Mouse (Mus musculus) forebrain, embryonic 14.5 days (tissue): ENCODE data around the gene Tmem72. TPM values are rescaled to one million over a fixed set of nuclear protein-coding genes. Genes with fewer than 3 reads are reported as not detected.

ENCODE experiments used
- ATAC-seq: fragments of 200-750 bp; cut with Nextera tagmentation; 2 replicates; pipeline ENCODE4 v1.8.0; 2017; ENCODE audit warnings: mild to moderate bottlenecking, moderate library complexity
- DNase-seq: peaks from one replicate; pipeline ENCODE4 v3.0.0-alpha.2; 2015; ENCODE audit warnings: low spot score
- H3K27ac ChIP-seq: fragments of 300-500 bp; sonication (generic); 2 replicates; pipeline ENCODE4 v1.5.1; 2014; ENCODE audit warnings: low read depth, mild to moderate bottlenecking, control low read depth, low read length, moderate library complexity
- H3K27me3 ChIP-seq: fragments of 300-500 bp; sonication (generic); replicated peaks from 2 replicates; pipeline ENCODE4 v1.6.1; 2014; ENCODE audit warnings: low read length, control low read depth, mixed read lengths; ENCODE audit not compliant: control insufficient read depth, insufficient read depth
- H3K36me3 ChIP-seq: fragments of 300-500 bp; sonication (generic); 2 replicates; pipeline ENCODE4 v1.6.1; 2014; ENCODE audit warnings: low read length, control low read depth; ENCODE audit not compliant: control insufficient read depth, insufficient read depth
- H3K4me1 ChIP-seq: fragments of 300-500 bp; sonication (generic); 2 replicates; pipeline ENCODE4 v1.6.1; 2014; ENCODE audit warnings: antibody characterized with exemption, low read length, control low read depth; ENCODE audit not compliant: control insufficient read depth, insufficient read depth
- H3K4me2 ChIP-seq: fragments of 300-500 bp; sonication (generic); 2 replicates; pipeline ENCODE4 v1.6.1; 2014; ENCODE audit warnings: mild to moderate bottlenecking, control low read depth, low read length
- H3K4me3 ChIP-seq: fragments of 300-500 bp; sonication (generic); 2 replicates; pipeline ENCODE4 v1.5.1; 2014; ENCODE audit warnings: low read depth, low read length, control low read depth
- H3K9ac ChIP-seq: fragments of 300-500 bp; sonication (generic); 2 replicates; pipeline ENCODE4 v1.6.1; 2014; ENCODE audit warnings: mild to moderate bottlenecking, low read length, control low read depth, moderate library complexity
- H3K9me3 ChIP-seq: fragments of 300-500 bp; sonication (generic); replicated peaks from 2 replicates; pipeline ENCODE4 v1.6.1; 2016; ENCODE audit warnings: low read length, control low read depth, mixed read lengths; ENCODE audit not compliant: control insufficient read depth
- WGBS: fragments of 180-500 bp; shearing (Covaris S2); extraction: QIAGEN DNeasy Blood & Tissue Kit; methylation state at CpG from one replicate; pipeline ENCODE4 v1.1.7; 2014; 5-methylcytosine and 5-hydroxymethylcytosine counted together
- polyA plus RNA-seq: library from polyadenylated mRNA; unstranded; fragments of >200 nt; fragmentation: Nextera tagmentation; extraction: Ambion mirVana; gene quantifications from 2 replicates; pipeline ENCODE4 v1.2.1, GENCODE M21; 2014

Gene Tmem72
- polyA plus RNA-seq, 1 experiment from 2014 or later, result 0.80 TPM

DNA sequence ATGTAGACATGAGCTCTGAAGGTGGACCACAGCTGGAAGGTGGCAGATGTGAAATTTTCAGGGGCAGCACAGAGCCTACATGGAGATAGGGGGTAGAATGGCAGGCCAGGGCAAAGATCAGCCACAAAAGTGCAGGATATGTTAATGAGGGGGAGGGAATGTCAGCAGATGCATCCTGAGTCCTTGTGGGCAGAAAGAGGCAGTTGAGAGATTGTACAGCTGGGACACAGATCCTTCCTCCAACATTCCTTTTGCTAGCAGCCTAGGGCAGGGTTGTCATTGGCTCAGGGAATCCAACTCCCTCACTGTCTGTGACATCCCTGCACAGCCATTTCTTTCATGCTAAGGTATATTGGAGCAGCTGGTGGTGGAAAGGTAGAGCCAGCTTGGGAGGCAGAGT is 15.9 kb downstream of the Tmem72 start:
- DNase-seq (no peak), ATAC-seq (no peak)
- Histone ChIP-seq H3K4me1 (no peaks in the 10 kb centered on the region), H3K4me2 (no peak overlapping the region), H3K4me3 (no peak overlapping the region), H3K27me3 (no peaks in the 10 kb centered on the region), H3K9ac (no peak overlapping the region), H3K9me3 (no peaks in the 10 kb centered on the region), H3K36me3 (no peaks in the 10 kb centered on the region), H3K27ac (no peak overlapping the region)

DNA sequence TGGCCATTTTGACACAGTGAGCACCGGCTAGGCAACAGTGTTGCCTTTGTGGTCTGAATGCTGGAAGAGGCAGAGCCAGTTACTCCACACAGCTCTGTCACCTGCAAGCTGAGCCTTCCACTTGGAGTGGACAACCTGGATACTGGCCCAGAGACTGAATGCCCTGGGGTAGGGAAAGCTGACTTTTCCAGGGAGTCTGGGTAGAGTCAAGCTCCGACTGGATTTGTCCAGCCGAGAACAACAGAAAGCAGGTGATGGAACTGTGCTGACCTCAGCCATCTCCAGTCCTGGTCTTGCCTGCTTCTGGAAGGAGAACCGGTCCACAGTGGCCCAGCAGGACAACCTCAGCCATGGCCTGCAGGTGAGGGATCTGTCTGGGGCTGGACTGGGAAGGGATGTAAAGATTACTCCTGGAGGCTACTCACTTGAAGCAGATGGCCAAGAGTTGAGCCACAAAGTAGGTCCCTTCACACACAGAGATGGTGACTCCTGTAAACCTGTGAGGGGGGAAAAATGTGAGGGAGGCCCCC is 18.8 kb downstream of the Tmem72 start:
- 90% methylated on average over 4 of the region's 4 CpGs for WGBS
- no peaks in the 10 kb centered on the region for H3K4me1 ChIP-seq
- H3K27ac ChIP-seq, result no peak overlapping the region
- no peak overlapping the region for H3K4me3 ChIP-seq
- no peak overlapping the region for H3K9ac ChIP-seq
- no peaks in the 10 kb centered on the region for H3K36me3 ChIP-seq
- H3K9me3 ChIP-seq, result no peaks in the 10 kb centered on the region
- H3K27me3 ChIP-seq, result no peaks in the 10 kb centered on the region
- no peak overlapping the region for H3K4me2 ChIP-seq
- DNase-seq (no peak), ATAC-seq (no peak)

DNA sequence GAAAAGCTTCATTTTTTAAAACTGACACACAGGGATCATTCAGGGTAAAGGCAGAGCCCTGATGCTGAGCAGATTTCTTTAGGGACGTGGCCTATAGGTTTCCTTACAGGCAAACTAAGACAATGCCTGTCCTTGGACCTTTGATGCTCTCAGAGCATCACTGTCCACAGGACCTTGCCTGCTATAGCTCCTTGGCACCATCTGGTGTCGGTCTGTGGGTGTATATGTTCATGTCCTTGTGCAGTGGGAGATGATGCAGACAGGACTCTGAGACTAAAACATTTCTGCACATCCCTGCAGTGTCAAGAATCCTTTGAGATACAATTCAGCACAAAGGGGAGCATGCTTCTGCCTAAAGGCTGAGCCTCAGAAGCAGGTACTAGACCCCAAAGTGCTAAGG is 19.3 kb downstream of the Tmem72 start:
- 54% methylated on average over 2 of the region's 2 CpGs for WGBS
- Histone ChIP-seq H3K9me3 (no peaks in the 10 kb centered on the region), H3K36me3 (no peaks in the 10 kb centered on the region), H3K27me3 (no peaks in the 10 kb centered on the region), H3K9ac (no peak overlapping the region), H3K4me3 (no peak overlapping the region), H3K4me2 (no peak overlapping the region), H3K4me1 (no peaks in the 10 kb centered on the region), H3K27ac (no peak overlapping the region)
- DNase-seq (no peak), ATAC-seq (no peak)

DNA sequence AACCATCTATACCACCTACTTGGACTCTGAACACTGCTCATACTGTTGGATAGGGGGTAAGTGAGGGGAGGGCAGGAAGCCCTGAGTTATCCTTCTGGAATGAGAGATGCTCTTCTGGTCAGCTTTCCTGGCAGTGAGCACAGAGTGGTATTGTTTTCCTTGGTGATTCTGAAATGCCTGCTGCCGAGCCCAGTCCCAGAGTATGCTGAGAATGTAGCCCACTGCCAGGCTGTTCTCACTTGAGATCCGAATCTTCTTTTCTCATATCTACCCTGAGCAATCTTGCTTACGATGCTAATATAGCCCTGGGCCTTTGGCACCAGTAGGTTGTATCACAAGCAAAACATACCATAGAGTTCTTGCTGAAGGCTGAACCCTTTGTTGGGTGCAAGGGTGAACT is 22.4 kb downstream of the Tmem72 start:
- H3K9me3 ChIP-seq, result no peaks in the 10 kb centered on the region
- H3K4me3 ChIP-seq, result no peak overlapping the region
- H3K9ac ChIP-seq, result no peak overlapping the region
- H3K4me2 ChIP-seq, result no peak overlapping the region
- 85% methylated on average over 3 of the region's 3 CpGs for WGBS
- H3K36me3 ChIP-seq, result no peaks in the 10 kb centered on the region
- DNase-seq (no peak), ATAC-seq (no peak)
- no peak overlapping the region for H3K27ac ChIP-seq
- no peaks in the 10 kb centered on the region for H3K27me3 ChIP-seq
- no peaks in the 10 kb centered on the region for H3K4me1 ChIP-seq

DNA sequence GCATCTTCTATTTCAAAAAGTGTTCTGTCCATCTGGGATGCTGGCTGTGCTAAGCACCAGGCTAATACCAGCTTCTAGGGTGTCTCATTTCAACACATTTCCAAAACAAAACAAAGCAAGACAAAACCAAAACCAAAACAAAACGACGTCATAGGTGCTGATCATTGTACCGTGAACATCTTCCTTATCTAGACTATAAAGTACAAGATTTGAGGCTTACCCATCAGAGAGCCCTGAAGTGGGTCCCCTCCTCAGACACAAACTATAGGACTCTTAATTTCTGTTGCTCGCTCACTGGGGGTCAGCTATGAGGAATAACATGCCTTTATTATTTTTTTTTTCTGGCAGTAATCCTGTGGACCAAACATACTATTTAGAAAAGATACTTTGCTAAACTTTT is 23.1 kb downstream of the Tmem72 start:
- H3K4me1 ChIP-seq, result no peaks in the 10 kb centered on the region
- H3K9ac ChIP-seq, result no peak overlapping the region
- no peak for ATAC-seq
- no peak overlapping the region for H3K4me3 ChIP-seq
- DNase-seq, result no peak
- no peaks in the 10 kb centered on the region for H3K27me3 ChIP-seq
- H3K9me3 ChIP-seq, result no peaks in the 10 kb centered on the region
- no peaks in the 10 kb centered on the region for H3K36me3 ChIP-seq
- 79% methylated on average over 4 of the region's 4 CpGs for WGBS
- no peak overlapping the region for H3K4me2 ChIP-seq
- H3K27ac ChIP-seq, result no peak overlapping the region

DNA sequence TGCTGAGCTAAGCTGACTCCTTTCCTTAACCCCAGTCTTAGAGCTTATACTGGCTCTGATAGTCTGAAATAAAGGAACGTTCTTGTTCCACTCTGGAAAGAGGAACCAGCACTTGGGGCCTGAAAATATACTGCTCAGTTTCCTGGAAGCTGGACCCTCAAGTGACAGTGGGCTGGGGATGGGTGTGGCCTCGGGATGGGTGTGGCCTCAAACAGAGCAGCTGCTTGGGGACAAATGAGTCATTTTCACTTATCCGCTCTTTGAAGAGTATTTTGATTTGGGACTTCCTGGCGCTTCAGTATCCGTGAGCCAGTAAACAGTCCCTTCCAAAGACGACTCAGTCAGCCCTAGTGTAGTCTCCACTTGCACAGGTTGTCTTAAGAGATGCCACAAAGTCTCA is 34.4 kb downstream of the Tmem72 start:
- no peak overlapping the region for H3K4me3 ChIP-seq
- ATAC-seq (no peak), DNase-seq (no peak)
- WGBS, result 61% methylated on average over 6 of the region's 6 CpGs
- H3K4me1 ChIP-seq, result no peaks in the 10 kb centered on the region
- no peaks in the 10 kb centered on the region for H3K36me3 ChIP-seq
- no peak overlapping the region for H3K4me2 ChIP-seq
- no peaks in the 10 kb centered on the region for H3K9me3 ChIP-seq
- no peak overlapping the region for H3K9ac ChIP-seq
- H3K27me3 ChIP-seq, result no peaks in the 10 kb centered on the region
- H3K27ac ChIP-seq, result no peak overlapping the region

DNA sequence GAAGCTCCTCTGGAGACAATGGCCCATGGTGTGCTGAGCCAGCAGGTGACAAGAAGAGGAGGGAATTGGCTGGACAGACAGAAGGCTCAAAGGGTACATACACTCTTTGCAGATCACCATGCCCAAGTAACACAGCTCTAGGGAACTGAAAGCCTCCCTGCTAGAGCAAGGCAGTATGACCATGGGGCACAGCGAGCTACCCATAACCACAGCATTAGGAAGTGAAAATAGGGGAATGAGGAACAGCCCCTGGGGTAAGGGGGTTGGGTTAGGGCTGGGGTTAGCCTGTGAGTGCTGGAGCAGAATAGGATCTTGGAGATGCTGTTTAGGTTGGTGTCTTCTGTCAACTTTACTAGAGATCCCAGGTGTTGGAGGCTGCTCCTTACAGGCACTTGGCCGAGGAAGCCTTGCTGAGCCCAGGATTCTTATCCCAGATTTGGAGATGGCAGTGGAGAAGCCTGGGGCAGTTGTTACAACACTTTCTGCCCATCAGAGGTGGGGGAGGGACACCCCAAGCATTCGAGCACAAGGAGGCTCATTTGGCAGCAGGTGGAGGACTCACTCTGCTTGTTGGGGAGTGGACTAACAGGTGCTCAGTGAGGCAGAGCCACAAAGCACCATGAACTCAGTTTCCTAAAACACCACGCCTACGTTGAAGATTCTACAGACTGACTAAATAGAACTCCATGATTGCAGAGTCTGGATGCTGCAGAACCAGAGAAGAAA is 37.0 kb downstream of the Tmem72 start:
- H3K4me3 ChIP-seq, result no peak overlapping the region
- no peaks in the 10 kb centered on the region for H3K27me3 ChIP-seq
- 80% methylated on average over 5 of the region's 5 CpGs for WGBS
- no peak overlapping the region for H3K9ac ChIP-seq
- no peak overlapping the region for H3K27ac ChIP-seq
- H3K9me3 ChIP-seq, result no peaks in the 10 kb centered on the region
- ATAC-seq, result no peak
- no peaks in the 10 kb centered on the region for H3K4me1 ChIP-seq
- H3K4me2 ChIP-seq, result no peak overlapping the region
- no peaks in the 10 kb centered on the region for H3K36me3 ChIP-seq
- DNase-seq, result no peak

DNA sequence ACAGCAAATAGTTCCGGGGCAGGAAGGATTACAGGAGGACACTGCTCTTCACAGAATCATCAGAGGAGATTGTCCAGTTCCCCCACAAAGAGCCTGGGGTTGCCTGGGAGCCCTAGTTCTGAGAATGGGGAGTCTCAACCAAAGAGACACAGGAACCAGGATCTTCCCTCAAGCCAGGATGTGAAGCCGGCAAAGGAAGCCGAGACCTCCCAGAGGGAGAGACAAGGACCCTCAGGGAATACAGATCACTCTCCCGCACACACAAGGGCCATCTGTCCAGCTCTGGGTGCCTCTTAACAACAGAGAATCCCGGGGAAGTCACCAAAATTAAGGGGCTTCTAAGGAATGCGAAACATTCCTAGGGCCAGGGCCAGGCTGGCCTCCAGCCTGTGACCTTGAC is 39.4 kb downstream of the Tmem72 start:
- WGBS, result 71% methylated on average over 6 of the region's 6 CpGs
- ATAC-seq, result no peak
- no peak overlapping the region for H3K9ac ChIP-seq

DNA sequence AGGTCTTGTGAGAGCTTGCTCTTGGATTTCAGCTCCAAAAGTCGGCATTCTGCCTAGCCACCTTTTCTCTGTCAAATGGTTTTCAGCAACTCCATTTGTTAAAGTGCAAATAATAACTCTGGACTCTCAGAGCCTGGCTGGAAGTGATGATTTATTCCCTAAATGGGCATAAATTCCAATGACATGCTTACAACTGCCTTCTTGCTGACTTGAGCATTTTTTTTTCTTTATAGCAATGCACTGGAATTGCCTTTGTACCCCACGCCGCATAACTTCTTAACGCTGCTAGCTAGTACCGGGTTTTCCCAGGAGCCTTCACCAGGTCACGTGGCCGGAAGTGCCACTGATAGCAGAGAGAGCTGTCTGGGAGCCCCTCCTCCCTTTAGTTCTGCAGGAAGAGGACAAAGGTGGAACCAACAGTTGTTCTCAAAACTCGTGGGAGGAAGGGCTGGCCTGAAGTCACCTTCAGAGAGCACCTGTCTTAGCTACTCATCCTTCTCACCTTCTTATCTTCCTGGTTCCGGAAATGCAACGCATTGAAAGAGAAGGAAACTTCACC is 40.3 kb downstream of the Tmem72 start:
- DNase-seq (no peak), ATAC-seq (no peak)
- H3K27me3 ChIP-seq, result no peaks in the 10 kb centered on the region
- H3K4me3 ChIP-seq, result no peak overlapping the region
- peaks cover 6% of the 10 kb centered on the region for H3K4me1 ChIP-seq
- 86% methylated on average over 10 of the region's 10 CpGs for WGBS
- H3K27ac ChIP-seq, result no peak overlapping the region
- H3K9me3 ChIP-seq, result no peaks in the 10 kb centered on the region
- no peak overlapping the region for H3K9ac ChIP-seq
- H3K36me3 ChIP-seq, result no peaks in the 10 kb centered on the region
- no peak overlapping the region for H3K4me2 ChIP-seq

More for the DNA sequence above, 39.4 kb downstream of the Tmem72 start:
- no peaks in the 10 kb centered on the region for H3K36me3 ChIP-seq
- no peak for DNase-seq
- no peaks in the 10 kb centered on the region for H3K9me3 ChIP-seq
- H3K27me3 ChIP-seq, result no peaks in the 10 kb centered on the region
- no peak overlapping the region for H3K27ac ChIP-seq
- no peak overlapping the region for H3K4me3 ChIP-seq
- H3K4me1 ChIP-seq, result peaks cover 6% of the 10 kb centered on the region
- no peak overlapping the region for H3K4me2 ChIP-seq
